Mouse (Mus musculus) brain, embryonic 14.5 days (tissue): ENCODE results near the gene Gm20509.

Experiments
- CTCF ChIP-seq: fragments of 200-500 bp; IDR thresholded peaks from 2 replicates; pipeline ENCODE4 v1.5.1; 2012; ENCODE audit warnings: inconsistent platforms, mild to moderate bottlenecking, moderate library complexity, borderline replicate concordance; ENCODE audit not compliant: insufficient read depth, insufficient read length; ENCODE audit errors: extremely low read depth
- POLR2A ChIP-seq: fragments of 200-500 bp; IDR thresholded peaks from 2 replicates; pipeline ENCODE4 v1.6.1; 2012; ENCODE audit warnings: mild to moderate bottlenecking, inconsistent platforms, borderline replicate concordance; ENCODE audit not compliant: poor library complexity, insufficient read depth, insufficient read length, severe bottlenecking; ENCODE audit errors: extremely low read depth

- no peak for TF ChIP-seq CTCF
- no peak for TF ChIP-seq POLR2A
Measured at GRCm38 (mm10) chr9:73127457-73127856, 25.2 kb downstream of the Gm20509 start.
